ENCODE assay signal across 9 mouse cellular contexts in the genomic region with DNA sequence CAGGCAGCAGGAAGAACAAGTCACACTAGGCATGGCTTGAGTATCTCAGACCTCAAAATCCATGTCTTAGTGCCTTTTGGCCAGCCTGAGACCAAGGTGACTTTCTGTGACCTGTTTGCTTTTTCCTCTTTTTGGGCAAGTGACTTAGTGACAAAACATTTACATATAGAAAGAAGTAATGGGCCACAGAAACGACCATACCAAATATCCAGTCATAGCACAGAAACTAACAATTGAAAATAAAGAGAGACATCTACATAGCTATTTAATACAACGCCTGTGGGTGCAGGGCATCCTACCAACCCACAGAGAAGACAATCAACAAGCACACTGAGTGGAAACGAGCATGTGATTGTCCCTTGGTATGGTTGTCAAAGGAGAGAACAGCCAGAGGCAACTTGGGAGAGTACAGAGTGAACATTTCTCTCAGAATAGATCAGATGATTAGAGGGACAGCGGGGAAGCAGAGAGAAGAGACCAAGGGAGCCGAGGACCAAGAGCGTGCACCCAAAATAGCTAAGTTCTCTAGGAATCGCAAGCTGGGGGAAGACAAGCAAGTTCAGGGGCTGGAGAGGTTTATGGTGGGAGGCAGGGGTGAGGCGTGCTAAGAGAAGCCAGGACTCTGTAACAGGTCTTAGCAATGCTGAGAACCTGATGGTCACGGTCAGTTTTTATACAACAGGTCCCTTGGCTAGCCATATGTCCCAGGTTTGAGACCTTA. TPM values are rescaled to one million over a fixed set of nuclear protein-coding genes. Genes with fewer than 3 reads are reported as not detected.
A peak's percentile ranks its signal among the peaks of the same experiment; 100 is the strongest.
DNase-seq lines count a peak whose midpoint lies in the region; ATAC-seq and TF ChIP-seq lines count a peak whose summit lies in the region.
"Had no signal": no experiment of that assay in that cellular context is flagged by ENCODE, and none has a peak within 500 bp of the region (broad histone marks: within the 10 kb centered on the region; RNA-seq: fewer than 3 reads in every experiment).

No protein-coding gene starts in this region.

- 38% methylated on average over 9 of the region's 9 CpGs for WGBS in heart, embryonic 11.5 days (ENCODE audit: insufficient replicate concordance)
- WGBS in heart, postnatal 0 days, result 40% methylated on average over 9 of the region's 9 CpGs
- 65% methylated on average over 9 of the region's 9 CpGs for WGBS in midbrain, embryonic 10.5 days

- peak overlapping the region; percentile 81 for H3K4me2 ChIP-seq in heart, embryonic 11.5 days
- peak overlapping the region; percentile 72 for H3K4me2 ChIP-seq in heart, postnatal 0 days (ENCODE audit: low read depth, low read length)

- ATAC-seq in heart, embryonic 11.5 days (replicated peaks; ENCODE audit: insufficient number of reproducible peaks, low FRiP score, low TSS enrichment), result no peak
- no peak for ATAC-seq in G1E (ENCODE audit: extremely low read depth, insufficient number of reproducible peaks, low FRiP score, poor library complexity, severe bottlenecking)
- ATAC-seq in heart, postnatal 0 days (ENCODE audit: insufficient read depth, low read depth), result no peak

- H3K9me3 ChIP-seq in heart, embryonic 11.5 days (replicated peaks; ENCODE audit: control insufficient read depth, low read length), result no peaks in the 10 kb centered on the region
- H3K9me3 ChIP-seq in G1E (replicated peaks), result no peaks in the 10 kb centered on the region
- no peaks in the 10 kb centered on the region for H3K9me3 ChIP-seq in heart, postnatal 0 days (replicated peaks; ENCODE audit: control insufficient read depth, low read length)
- no peaks in the 10 kb centered on the region for H3K9me3 ChIP-seq in midbrain, embryonic 10.5 days (replicated peaks)

- peak overlapping the region; percentile 92 for H3K27ac ChIP-seq in heart, embryonic 11.5 days (ENCODE audit: low read depth, low read length)
- H3K27ac ChIP-seq in heart, postnatal 0 days (ENCODE audit: low read depth), result peak overlapping the region; percentile 83
- H3K27ac ChIP-seq in midbrain, embryonic 10.5 days (replicated peaks), result peak overlapping the region; percentile 97

- H3K36me3 ChIP-seq in heart, embryonic 11.5 days (ENCODE audit: control insufficient read depth, insufficient read depth, low read length), result no peaks in the 10 kb centered on the region
- peaks cover 5% of the 10 kb centered on the region for H3K36me3 ChIP-seq in G1E (replicated peaks)
- H3K36me3 ChIP-seq in heart, postnatal 0 days (replicated peaks; ENCODE audit: control insufficient read depth, insufficient read depth, low read length), result no peaks in the 10 kb centered on the region
- peaks cover 5% of the 10 kb centered on the region; the same call in 1 of the 2 replicates for H3K36me3 ChIP-seq in midbrain, embryonic 10.5 days

- H3K4me1 ChIP-seq in heart, embryonic 11.5 days (ENCODE audit: control insufficient read depth, insufficient read depth, low read length), result peaks cover 7% of the 10 kb centered on the region
- H3K4me1 ChIP-seq in G1E (ENCODE audit: insufficient read depth, low read depth, low read length), result peaks cover 64% of the 10 kb centered on the region
- H3K4me1 ChIP-seq in heart, postnatal 0 days (ENCODE audit: control insufficient read depth, insufficient read depth), result peaks cover 22% of the 10 kb centered on the region
- H3K4me1 ChIP-seq in midbrain, embryonic 10.5 days, result peaks cover 45% of the 10 kb centered on the region

- TF ChIP-seq CTCF in G1E (IDR thresholded peaks at IDR 0.05; ENCODE audit: low read depth, low read length), result no peak
- TF ChIP-seq CTCF in heart, postnatal 0 days (IDR thresholded peaks at IDR 0.05; ENCODE audit: low read depth), result no peak

- H3K27me3 ChIP-seq in heart, embryonic 11.5 days (ENCODE audit: control insufficient read depth, insufficient read depth, low read length), result peaks cover 4% of the 10 kb centered on the region; the same call in 1 of the 2 replicates
- H3K27me3 ChIP-seq in G1E (ENCODE audit: insufficient read depth, low read length), result no peaks in the 10 kb centered on the region
- peaks cover 9% of the 10 kb centered on the region; the same call in 1 of the 2 replicates for H3K27me3 ChIP-seq in heart, postnatal 0 days (ENCODE audit: control insufficient read depth, insufficient read depth, low read length)
- peaks cover 30% of the 10 kb centered on the region for H3K27me3 ChIP-seq in midbrain, embryonic 10.5 days (ENCODE audit: low read depth, poor library complexity, severe bottlenecking)

- no peak for TF ChIP-seq EP300 in heart, postnatal 0 days (IDR thresholded peaks at IDR 0.05; ENCODE audit: low read depth)

- intact Hi-C loops in left cerebral cortex, postnatal 14 days (cut with DNase I), result no loop called here

- peak overlapping the region; percentile 82 for H3K4me3 ChIP-seq in heart, embryonic 11.5 days (ENCODE audit: low read depth, low read length)
- H3K4me3 ChIP-seq in G1E (ENCODE audit: low read depth, low read length), result peak overlapping the region; percentile 84; the same call in 1 of the 2 replicates
- H3K4me3 ChIP-seq in heart, postnatal 0 days (ENCODE audit: low read depth, low read length), result peak overlapping the region; percentile 80
- peak overlapping the region; percentile 84 for H3K4me3 ChIP-seq in midbrain, embryonic 10.5 days

- peak overlapping the region; percentile 89 for H3K9ac ChIP-seq in heart, embryonic 11.5 days (ENCODE audit: low read depth, low read length)
- peak overlapping the region; percentile 74 for H3K9ac ChIP-seq in heart, postnatal 0 days (replicated peaks; ENCODE audit: low read depth, low read length)

- DNase-seq in heart, adult 8-10 months (ENCODE audit: low spot score), result no peak
- DNase-seq in G1E (ENCODE audit: low spot score), result peak; percentile 10
- no peak for DNase-seq in heart, postnatal 0 days (ENCODE audit: low spot score)
- no peak for DNase-seq in midbrain, embryonic 10.5 days (ENCODE audit: low spot score)
- no peak for DNase-seq in left cerebral cortex, postnatal 14 days (ENCODE audit: low spot score in 2 of 2)
- DNase-seq in urinary bladder, postnatal 25 days (ENCODE audit: low spot score), result no peak
- DNase-seq in gastrocnemius, postnatal 10 days, result no peak

RNA-seq across cellular contexts. Expression of a gene that starts 3.0 kb away (rescaled TPM):
- polyA plus RNA-seq in heart, embryonic 11.5 days (2014; fragmentation: Nextera tagmentation; extraction: Ambion mirVana), result 19.5 and 22.0 TPM in 2 replicates
- total RNA-seq in heart, adult 8-10 months (2022), result 10 to 100 TPM; 13.0 to 16.2 (median 14.5) TPM
- total RNA-seq in G1E (2014; fragmentation: Nextera tagmentation) (101 and 102 TPM in 2 replicates), G1E (2017) (61.6 and 77.5 TPM in 2 replicates)
- 1.4 and 1.8 TPM in 2 replicates for polyA plus RNA-seq in G1E (2012)
- 13.5 and 13.6 TPM in 2 replicates for total RNA-seq in heart, postnatal 0 days (2014; rRNA removed; ENCODE audit: low replicate concordance)
- polyA plus RNA-seq in heart, postnatal 0 days (2015; fragmentation: Nextera tagmentation; extraction: Ambion mirVana), result 7.1 and 7.2 TPM in 2 replicates
- polyA plus RNA-seq in midbrain, embryonic 10.5 days (2016; fragmentation: Nextera tagmentation; extraction: Ambion mirVana), result 22.1 and 26.5 TPM in 2 replicates
- total RNA-seq in left cerebral cortex, postnatal 14 days (2021), result 10 to 100 TPM; 23.0 to 23.3 TPM
- total RNA-seq in gastrocnemius, postnatal 10 days (2021), result 10 to 100 TPM; 11.8 to 14.5 TPM

RNA-seq across cellular contexts. Expression of a gene that starts 7.8 kb away (rescaled TPM):
- polyA plus RNA-seq in heart, embryonic 11.5 days (2014; fragmentation: Nextera tagmentation; extraction: Ambion mirVana), result not detected in 2 replicates
- total RNA-seq in heart, adult 8-10 months (2022), result not detected
- total RNA-seq in G1E (2014; fragmentation: Nextera tagmentation) (not detected in 2 replicates), G1E (2017) (not detected in 2 replicates)
- polyA plus RNA-seq in G1E (2012), result not detected in 2 replicates
- not detected in 2 replicates for total RNA-seq in heart, postnatal 0 days (2014; rRNA removed; ENCODE audit: low replicate concordance)
- not detected in 2 replicates for polyA plus RNA-seq in heart, postnatal 0 days (2015; fragmentation: Nextera tagmentation; extraction: Ambion mirVana)
- 0.27 and 0.30 TPM in 2 replicates for polyA plus RNA-seq in midbrain, embryonic 10.5 days (2016; fragmentation: Nextera tagmentation; extraction: Ambion mirVana)
- total RNA-seq in left cerebral cortex, postnatal 14 days (2021), result not detected
- total RNA-seq in gastrocnemius, postnatal 10 days (2021), result not detected
- polyA plus RNA-seq: C2C12 had no signal
